Mouse (Mus musculus) cerebellum, adult 2 months (tissue): Measurements from ENCODE around the gene Mta3.

Source experiments
- CTCF ChIP-seq: fragments of 200-500 bp; IDR thresholded peaks from 2 replicates; pipeline ENCODE4 v1.5.1; 2011; ENCODE audit warnings: low read depth, mild to moderate bottlenecking, control low read depth, low read length, moderate library complexity, borderline replicate concordance; ENCODE audit not compliant: insufficient read depth
- POLR2A ChIP-seq: fragments of 200-500 bp; IDR thresholded peaks from 2 replicates; pipeline ENCODE4 v1.6.1; 2011; ENCODE audit warnings: low read length, control low read depth, borderline replicate concordance; ENCODE audit not compliant: insufficient read depth

DNA sequence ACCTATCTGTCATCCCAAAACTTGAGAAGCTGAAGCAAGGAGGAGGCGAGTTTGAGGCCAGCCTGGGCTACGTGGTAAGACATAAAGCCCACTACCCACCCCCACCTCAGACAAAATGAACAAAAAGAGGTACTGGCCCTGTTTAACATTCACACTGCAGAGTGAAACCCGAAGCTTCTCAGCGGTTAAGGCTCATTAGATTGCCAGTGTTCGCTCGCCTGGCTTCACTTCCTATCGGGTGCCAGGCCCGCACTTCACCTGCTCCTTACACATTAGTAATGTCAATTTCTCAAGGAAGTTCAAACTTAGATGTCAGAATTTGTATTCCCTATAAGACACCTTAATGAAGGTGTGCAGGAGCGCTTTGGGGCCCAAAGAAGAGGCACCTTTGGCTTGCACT, 48.6 kb upstream of the Mta3 start:
- TF ChIP-seq POLR2A (no peak), CTCF (no peak)
